Mouse (Mus musculus) midbrain, postnatal 0 days (tissue): Measurements from ENCODE around the gene Acad11. TPM values are rescaled to one million over a fixed set of nuclear protein-coding genes. Genes with fewer than 3 reads are reported as not detected.

Experiments
- ATAC-seq: fragments of 200-750 bp; cut with Nextera tagmentation; 2 replicates; pipeline ENCODE4 v1.8.0; 2017; ENCODE audit warnings: moderate number of reproducible peaks, mild to moderate bottlenecking, moderate TSS enrichment, moderate library complexity; ENCODE audit not compliant: low FRiP score
- DNase-seq: peaks from one replicate; pipeline ENCODE4 v3.0.0-alpha.2; 2015; ENCODE audit warnings: low spot score
- H3K27ac ChIP-seq: fragments of 300-500 bp; sonication (generic); 2 replicates; pipeline ENCODE4 v1.5.1; 2014; ENCODE audit warnings: low read depth, mild to moderate bottlenecking, low read length, mixed read lengths
- H3K27me3 ChIP-seq: fragments of 300-500 bp; sonication (generic); 2 replicates; pipeline ENCODE4 v1.6.1; 2014; ENCODE audit warnings: low read length, control low read depth, mixed read lengths; ENCODE audit not compliant: insufficient read depth
- H3K36me3 ChIP-seq: fragments of 300-500 bp; sonication (generic); 2 replicates; pipeline ENCODE4 v1.6.1; 2014; ENCODE audit warnings: low read length, control low read depth, mixed read lengths; ENCODE audit not compliant: insufficient read depth
- H3K4me1 ChIP-seq: fragments of 300-500 bp; sonication (generic); 2 replicates; pipeline ENCODE4 v1.6.1; 2014; ENCODE audit warnings: mild to moderate bottlenecking, control low read depth, antibody characterized with exemption, low read length, mixed read lengths; ENCODE audit not compliant: insufficient read depth
- H3K4me2 ChIP-seq: fragments of 300-500 bp; sonication (generic); 2 replicates; pipeline ENCODE4 v1.6.1; 2014; ENCODE audit warnings: low read depth, mild to moderate bottlenecking, low read length, mixed read lengths; ENCODE audit not compliant: poor library complexity, severe bottlenecking
- H3K4me3 ChIP-seq: fragments of 300-500 bp; sonication (generic); 2 replicates; pipeline ENCODE4 v1.5.1; 2014; ENCODE audit warnings: low read depth, mild to moderate bottlenecking, low read length, moderate library complexity
- H3K9ac ChIP-seq: fragments of 300-500 bp; sonication (generic); replicated peaks from 2 replicates; pipeline ENCODE4 v1.6.1; 2014; ENCODE audit warnings: mild to moderate bottlenecking, low read length, moderate library complexity, mixed read lengths; ENCODE audit not compliant: poor library complexity, severe bottlenecking
- H3K9me3 ChIP-seq: fragments of 300-500 bp; sonication (generic); 2 replicates; pipeline ENCODE4 v1.6.1; 2016; ENCODE audit warnings: low read length, control low read depth
- CTCF ChIP-seq: IDR thresholded peaks from 2 replicates; pipeline ENCODE4 v1.5.1; 2016; ENCODE audit warnings: antibody characterized with exemption, mild to moderate bottlenecking
- WGBS: fragments of 180-500 bp; shearing (Covaris S2); extraction: QIAGEN DNeasy Blood & Tissue Kit; methylation state at CpG from one replicate; pipeline ENCODE4 v1.1.7; 2014; 5-methylcytosine and 5-hydroxymethylcytosine counted together
- polyA plus RNA-seq: library from polyadenylated mRNA; unstranded; fragments of >200 nt; fragmentation: Nextera tagmentation; extraction: Ambion mirVana; gene quantifications from 2 replicates; pipeline ENCODE4 v1.2.1, GENCODE M21; 2015
- total RNA-seq: library from RNA; depleted of rRNA; stranded (reverse); fragments of >200 nt; gene quantifications from 2 replicates; pipeline ENCODE4 v1.2.3, GENCODE M21; 2014

Acad11 gene
- total and polyA plus RNA-seq, 2 experiments from 2014 or later: 6.3 to 12.1 TPM

- WGBS: 87% methylated on average over 14 of the region's 14 CpGs
- ATAC-seq: no peak
- H3K27ac ChIP-seq: no peak overlapping the region
- no peaks in the 10 kb centered on the region for H3K9me3 ChIP-seq
- TF ChIP-seq CTCF: no peak
- no peaks in the 10 kb centered on the region for H3K4me1 ChIP-seq
- DNase-seq: no peak
- H3K4me3 ChIP-seq: no peak overlapping the region
- no peaks in the 10 kb centered on the region for H3K27me3 ChIP-seq
- no peaks in the 10 kb centered on the region for H3K36me3 ChIP-seq
- H3K4me2 ChIP-seq: no peak overlapping the region
- H3K9ac ChIP-seq: no peak overlapping the region
Observed at GRCm38 (mm10) chr9:104142805-104143204, 79.6 kb downstream of the Acad11 start.

- no peak for ATAC-seq
- DNase-seq: no peak
- Histone ChIP-seq H3K9me3 (no peaks in the 10 kb centered on the region), H3K9ac (no peak overlapping the region), H3K27me3 (no peaks in the 10 kb centered on the region), H3K36me3 (no peaks in the 10 kb centered on the region), H3K4me2 (no peak overlapping the region), H3K4me3 (no peak overlapping the region), H3K27ac (no peak overlapping the region), H3K4me1 (no peaks in the 10 kb centered on the region)
- 87% methylated on average over 8 of the region's 8 CpGs for WGBS
- TF ChIP-seq CTCF: peak; percentile 52
Observed at GRCm38 (mm10) chr9:104144314-104144996, 81.3 kb downstream of the Acad11 start.

GRCm38 (mm10) chr9:104146683-104147082 lies 83.5 kb downstream of the Acad11 start:
- no peak for ATAC-seq

DNA sequence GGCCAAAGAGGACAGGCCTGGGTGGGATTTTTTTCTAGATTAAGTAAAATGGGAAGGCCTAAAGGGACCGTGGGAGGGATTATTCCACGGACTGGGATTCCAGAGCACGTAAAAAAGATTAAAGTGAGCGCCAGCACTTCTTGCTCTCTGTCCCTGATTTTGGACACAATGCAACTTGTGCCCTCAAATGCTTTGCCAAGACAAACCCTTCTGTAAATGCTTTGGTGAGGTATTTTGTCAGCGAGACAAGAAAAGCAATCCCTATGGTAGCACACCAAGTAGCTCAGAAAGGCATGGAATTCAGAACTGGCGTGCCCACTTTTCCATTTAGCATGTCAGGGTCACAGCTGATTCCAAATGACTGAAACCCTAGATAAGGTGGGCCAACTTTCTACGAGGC lies 85.8 kb downstream of the Acad11 start:
- H3K4me1 ChIP-seq: no peaks in the 10 kb centered on the region
- H3K36me3 ChIP-seq: peaks cover 31% of the 10 kb centered on the region
- 85% methylated on average over 7 of the region's 7 CpGs for WGBS
- TF ChIP-seq CTCF: no peak
- H3K4me2 ChIP-seq: no peak overlapping the region
- no peaks in the 10 kb centered on the region for H3K9me3 ChIP-seq
- no peak for ATAC-seq
- H3K4me3 ChIP-seq: no peak overlapping the region
- DNase-seq: no peak
- H3K27ac ChIP-seq: no peak overlapping the region
- no peak overlapping the region for H3K9ac ChIP-seq
- H3K27me3 ChIP-seq: no peaks in the 10 kb centered on the region

More at GRCm38 (mm10) chr9:104146683-104147082, 83.5 kb downstream of the Acad11 start:
- Histone ChIP-seq H3K9ac (no peak overlapping the region), H3K4me3 (no peak overlapping the region), H3K4me1 (no peaks in the 10 kb centered on the region), H3K27me3 (no peaks in the 10 kb centered on the region), H3K4me2 (no peak overlapping the region), H3K36me3 (peaks cover 9% of the 10 kb centered on the region; the same call in 1 of the 2 replicates), H3K27ac (no peak overlapping the region), H3K9me3 (no peaks in the 10 kb centered on the region)
- DNase-seq: no peak
- WGBS: 88% methylated on average over 7 of the region's 7 CpGs
- no peak for TF ChIP-seq CTCF

- Histone ChIP-seq H3K27ac (no peak overlapping the region), H3K4me1 (no peaks in the 10 kb centered on the region), H3K4me2 (no peak overlapping the region), H3K9ac (no peak overlapping the region), H3K27me3 (no peaks in the 10 kb centered on the region), H3K4me3 (no peak overlapping the region), H3K9me3 (no peaks in the 10 kb centered on the region), H3K36me3 (peaks cover 59% of the 10 kb centered on the region)
- TF ChIP-seq CTCF: no peak
- ATAC-seq (no peak), DNase-seq (no peak)
- 96% methylated on average over 7 of the region's 7 CpGs for WGBS
Observed at GRCm38 (mm10) chr9:104152121-104152520, 88.9 kb downstream of the Acad11 start.

DNA sequence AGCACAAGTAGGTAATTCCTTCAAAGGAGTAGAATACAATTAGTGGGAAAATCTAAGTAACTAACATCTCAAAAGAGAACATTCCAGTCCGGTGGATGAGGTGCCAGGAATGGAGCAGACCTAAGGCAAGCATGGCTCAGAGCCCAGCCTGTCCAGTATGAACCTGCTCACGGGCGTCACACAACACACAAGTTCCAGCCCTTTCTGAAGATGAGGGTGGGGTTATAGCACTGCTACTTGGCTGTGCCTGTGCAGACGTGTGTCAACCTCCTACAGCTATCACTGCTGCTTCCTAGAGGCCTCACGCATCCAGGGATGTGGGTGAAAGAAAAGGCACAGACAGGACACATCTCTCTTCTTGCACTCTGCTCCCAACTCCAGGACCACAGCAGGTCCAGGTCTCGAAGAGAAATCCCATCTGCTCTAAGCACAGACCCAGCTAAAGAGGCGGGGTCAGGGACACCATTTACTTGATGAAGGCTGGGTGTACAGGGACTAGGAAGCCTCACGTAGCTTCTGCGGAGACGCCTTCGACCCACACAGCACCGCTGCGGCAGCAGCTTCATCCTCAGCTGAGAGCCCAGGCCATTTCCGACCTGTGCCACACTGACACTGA lies 92.0 kb downstream of the Acad11 start:
- peaks cover 72% of the 10 kb centered on the region for H3K36me3 ChIP-seq
- H3K9ac ChIP-seq: no peak overlapping the region
- no peaks in the 10 kb centered on the region for H3K27me3 ChIP-seq
- DNase-seq (no peak), ATAC-seq (no peak)
- no peaks in the 10 kb centered on the region for H3K9me3 ChIP-seq
- no peaks in the 10 kb centered on the region for H3K4me1 ChIP-seq
- TF ChIP-seq CTCF: no peak
- no peak overlapping the region for H3K4me3 ChIP-seq
- no peak overlapping the region for H3K4me2 ChIP-seq
- WGBS: 95% methylated on average over 14 of the region's 14 CpGs
- H3K27ac ChIP-seq: no peak overlapping the region
